Mouse (Mus musculus): ENCODE results near the gene Pex7.

GRCm38 (mm10) chr10:19875346-19875745 lies 32.1 kb downstream of the Pex7 start:
- no peak for TF ChIP-seq CTCF (conservative IDR thresholded peaks at IDR 0.05; ENCODE audit: low read length)
- no peak for TF ChIP-seq NANOG (IDR thresholded peaks at IDR 0.05; ENCODE audit: borderline replicate concordance, low read length)
- TF ChIP-seq POU5F1 (IDR thresholded peaks at IDR 0.05; ENCODE audit: borderline replicate concordance, low read length) = no peak
